Mouse (Mus musculus): ENCODE results near the gene Dapk1. TPM values are rescaled to one million over a fixed set of nuclear protein-coding genes. Genes with fewer than 3 reads are reported as not detected.

Gene Dapk1
- polyA plus RNA-seq, 1 experiment from 2014 or later, result 3.3 TPM

GRCm38 (mm10) chr13:60698021-60698420 lies 96.3 kb downstream of the Dapk1 start:
- H3K27me3 ChIP-seq (replicated peaks; ENCODE audit: control insufficient read depth, insufficient read depth, low read length), result no peaks in the 10 kb centered on the region
- 86% methylated on average over 2 of the region's 2 CpGs for WGBS
- H3K4me2 ChIP-seq (replicated peaks; ENCODE audit: low read depth), result no peak overlapping the region
- H3K36me3 ChIP-seq (ENCODE audit: control insufficient read depth, insufficient read depth), result no peaks in the 10 kb centered on the region
- no peak overlapping the region for H3K27ac ChIP-seq (ENCODE audit: low read depth, low read length)
- no peak overlapping the region for H3K9ac ChIP-seq (ENCODE audit: low read depth, low read length)
- no peak for TF ChIP-seq CTCF (IDR thresholded peaks at IDR 0.05; ENCODE audit: low read depth)
- ATAC-seq, result no peak
- no peaks in the 10 kb centered on the region for H3K4me1 ChIP-seq (replicated peaks; ENCODE audit: control insufficient read depth, insufficient read depth, low read length)
- no peak overlapping the region for H3K4me3 ChIP-seq (ENCODE audit: low read depth, low read length)
- H3K9me3 ChIP-seq (ENCODE audit: control insufficient read depth), result no peaks in the 10 kb centered on the region

DNA sequence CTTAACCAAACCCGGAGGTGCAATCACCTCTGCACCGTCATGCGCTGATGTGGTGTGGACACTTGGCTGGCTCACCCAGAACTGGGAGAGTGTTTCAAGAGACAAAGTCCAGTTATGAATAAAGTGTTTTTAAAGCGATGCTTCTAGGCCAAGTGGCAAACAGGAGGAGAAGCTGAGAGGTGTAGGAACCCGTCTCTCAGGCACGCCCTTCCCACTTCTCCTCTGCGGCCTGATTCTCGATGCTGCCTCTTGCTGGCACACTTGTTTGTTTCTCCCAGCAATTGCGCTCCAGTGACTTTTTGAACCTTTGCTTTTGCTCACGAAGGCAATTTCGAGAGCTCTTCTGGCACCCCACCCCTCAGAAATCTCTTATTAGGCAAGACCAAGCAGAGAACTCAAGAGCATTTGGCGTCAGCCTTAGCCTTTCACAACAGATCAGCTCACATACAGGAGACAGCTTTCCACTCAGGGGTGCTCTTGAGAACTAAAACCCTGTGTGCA lies 100.0 kb downstream of the Dapk1 start:
- no peak overlapping the region for H3K4me2 ChIP-seq (replicated peaks; ENCODE audit: low read depth)
- H3K9me3 ChIP-seq (ENCODE audit: control insufficient read depth), result no peaks in the 10 kb centered on the region
- H3K27ac ChIP-seq (ENCODE audit: low read depth, low read length), result no peak overlapping the region
- no peak for ATAC-seq
- no peaks in the 10 kb centered on the region for H3K27me3 ChIP-seq (replicated peaks; ENCODE audit: control insufficient read depth, insufficient read depth, low read length)
- TF ChIP-seq CTCF (IDR thresholded peaks at IDR 0.05; ENCODE audit: low read depth), result no peak
- H3K4me3 ChIP-seq (ENCODE audit: low read depth, low read length), result no peak overlapping the region
- H3K36me3 ChIP-seq (ENCODE audit: control insufficient read depth, insufficient read depth), result no peaks in the 10 kb centered on the region
- no peaks in the 10 kb centered on the region for H3K4me1 ChIP-seq (replicated peaks; ENCODE audit: control insufficient read depth, insufficient read depth, low read length)
- H3K9ac ChIP-seq (ENCODE audit: low read depth, low read length), result no peak overlapping the region
- WGBS, result 71% methylated on average over 12 of the region's 12 CpGs

GRCm38 (mm10) chr13:60707541-60708468 lies 106.1 kb downstream of the Dapk1 start:
- H3K4me3 ChIP-seq (ENCODE audit: low read depth, low read length), result no peak overlapping the region
- no peak overlapping the region for H3K4me2 ChIP-seq (replicated peaks; ENCODE audit: low read depth)
- no peaks in the 10 kb centered on the region for H3K27me3 ChIP-seq (replicated peaks; ENCODE audit: control insufficient read depth, insufficient read depth, low read length)
- H3K4me1 ChIP-seq (replicated peaks; ENCODE audit: control insufficient read depth, insufficient read depth, low read length), result no peaks in the 10 kb centered on the region
- no peaks in the 10 kb centered on the region for H3K36me3 ChIP-seq (ENCODE audit: control insufficient read depth, insufficient read depth)
- H3K9me3 ChIP-seq (ENCODE audit: control insufficient read depth), result no peaks in the 10 kb centered on the region
- 82% methylated on average over 16 of the region's 16 CpGs for WGBS
- H3K9ac ChIP-seq (ENCODE audit: low read depth, low read length), result no peak overlapping the region
- H3K27ac ChIP-seq (ENCODE audit: low read depth, low read length), result no peak overlapping the region
- no peak for ATAC-seq
- no peak for TF ChIP-seq CTCF (IDR thresholded peaks at IDR 0.05; ENCODE audit: low read depth)

- H3K27ac ChIP-seq (ENCODE audit: low read depth, low read length), result no peak overlapping the region
- H3K4me1 ChIP-seq (replicated peaks; ENCODE audit: control insufficient read depth, insufficient read depth, low read length), result no peaks in the 10 kb centered on the region
- no peaks in the 10 kb centered on the region for H3K27me3 ChIP-seq (replicated peaks; ENCODE audit: control insufficient read depth, insufficient read depth, low read length)
- ATAC-seq, result no peak
- no peak overlapping the region for H3K9ac ChIP-seq (ENCODE audit: low read depth, low read length)
- no peaks in the 10 kb centered on the region for H3K36me3 ChIP-seq (ENCODE audit: control insufficient read depth, insufficient read depth)
- no peak overlapping the region for H3K4me2 ChIP-seq (replicated peaks; ENCODE audit: low read depth)
- 86% methylated on average over 6 of the region's 6 CpGs for WGBS
- H3K9me3 ChIP-seq (ENCODE audit: control insufficient read depth), result no peaks in the 10 kb centered on the region
- H3K4me3 ChIP-seq (ENCODE audit: low read depth, low read length), result no peak overlapping the region
- TF ChIP-seq CTCF (IDR thresholded peaks at IDR 0.05; ENCODE audit: low read depth), result no peak
Observed at GRCm38 (mm10) chr13:60709136-60709535, 107.4 kb downstream of the Dapk1 start.

GRCm38 (mm10) chr13:60710963-60711362 lies 109.2 kb downstream of the Dapk1 start:
- TF ChIP-seq CTCF (IDR thresholded peaks at IDR 0.05; ENCODE audit: low read depth), result no peak
- Histone ChIP-seq H3K27me3 (replicated peaks; ENCODE audit: control insufficient read depth, insufficient read depth, low read length) (no peaks in the 10 kb centered on the region), H3K4me3 (ENCODE audit: low read depth, low read length) (no peak overlapping the region), H3K9ac (ENCODE audit: low read depth, low read length) (no peak overlapping the region), H3K4me1 (replicated peaks; ENCODE audit: control insufficient read depth, insufficient read depth, low read length) (no peaks in the 10 kb centered on the region), H3K4me2 (replicated peaks; ENCODE audit: low read depth) (no peak overlapping the region), H3K36me3 (ENCODE audit: control insufficient read depth, insufficient read depth) (no peaks in the 10 kb centered on the region), H3K27ac (ENCODE audit: low read depth, low read length) (no peak overlapping the region), H3K9me3 (ENCODE audit: control insufficient read depth) (no peaks in the 10 kb centered on the region)
- ATAC-seq, result no peak
- 89% methylated on average over 3 of the region's 3 CpGs for WGBS

- H3K36me3 ChIP-seq (ENCODE audit: control insufficient read depth, insufficient read depth), result no peaks in the 10 kb centered on the region
- no peaks in the 10 kb centered on the region for H3K9me3 ChIP-seq (ENCODE audit: control insufficient read depth)
- no peak for ATAC-seq
- no peaks in the 10 kb centered on the region for H3K4me1 ChIP-seq (replicated peaks; ENCODE audit: control insufficient read depth, insufficient read depth, low read length)
- WGBS, result 86% methylated on average over 4 of the region's 4 CpGs
- TF ChIP-seq CTCF (IDR thresholded peaks at IDR 0.05; ENCODE audit: low read depth), result no peak
- no peak overlapping the region for H3K4me3 ChIP-seq (ENCODE audit: low read depth, low read length)
- H3K27ac ChIP-seq (ENCODE audit: low read depth, low read length), result no peak overlapping the region
- no peak overlapping the region for H3K4me2 ChIP-seq (replicated peaks; ENCODE audit: low read depth)
- H3K9ac ChIP-seq (ENCODE audit: low read depth, low read length), result no peak overlapping the region
- H3K27me3 ChIP-seq (replicated peaks; ENCODE audit: control insufficient read depth, insufficient read depth, low read length), result no peaks in the 10 kb centered on the region
Observed at GRCm38 (mm10) chr13:60713537-60713936, 111.8 kb downstream of the Dapk1 start.
